ENCODE assay signal across 7 mouse cellular contexts in the genomic region with DNA sequence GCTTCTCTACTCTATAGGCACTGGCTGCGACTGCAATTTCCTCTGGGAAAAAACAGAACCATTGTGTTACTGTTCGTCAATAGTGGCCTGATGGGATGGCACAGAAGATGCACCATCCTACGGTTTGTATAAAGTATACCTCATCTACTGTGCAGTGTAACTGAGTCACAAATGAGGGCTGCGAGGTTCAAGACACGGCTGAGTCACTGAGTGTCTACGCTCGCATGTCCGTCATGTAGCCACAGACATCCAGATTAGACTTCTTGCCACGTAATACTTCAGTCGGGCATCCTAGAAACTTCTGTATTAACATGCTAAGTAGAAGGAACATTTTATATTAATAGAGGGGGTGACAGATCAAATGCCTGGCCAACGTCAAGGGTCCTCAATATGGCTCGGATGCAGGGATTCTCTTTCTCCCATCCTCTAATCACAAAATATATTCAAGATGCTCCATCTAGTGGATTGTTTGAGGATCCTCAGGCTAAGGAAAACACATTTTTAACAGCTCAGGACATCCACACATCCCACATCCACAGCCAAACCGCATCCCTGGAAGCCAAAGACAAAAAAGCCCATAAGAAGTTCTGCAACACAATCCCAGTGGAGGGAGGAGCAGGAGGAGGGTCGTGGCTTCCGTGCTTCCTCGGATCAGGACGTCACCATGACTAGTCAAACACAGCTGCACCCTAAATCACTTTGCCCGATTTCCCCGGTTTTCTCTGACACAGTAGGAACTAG. TPM values are rescaled to one million over a fixed set of nuclear protein-coding genes. Genes with fewer than 3 reads are reported as not detected.
DNase-seq lines count a peak whose midpoint lies in the region; ATAC-seq lines count a peak whose summit lies in the region.

No protein-coding gene starts in this region.

- no peak overlapping the region for H3K27ac ChIP-seq in kidney, embryonic 16.5 days (ENCODE audit: low read length)
- H3K27ac ChIP-seq in neural tube, embryonic 13.5 days (replicated peaks): no peak overlapping the region

- H3K27me3 ChIP-seq in kidney, embryonic 16.5 days (ENCODE audit: insufficient read depth, low read length): 0 out of 2 replicates have a peak, but pooled peaks cover 2% of the 10 kb centered on the region
- no peaks in the 10 kb centered on the region for H3K27me3 ChIP-seq in neural tube, embryonic 13.5 days

- DNase-seq in kidney, adult 8-10 months: no peak
- peak; percentile 41 for DNase-seq in adipocyte (ENCODE audit: low spot score)
- DNase-seq in gastrocnemius, adult 18-20 months (ENCODE audit: low spot score): peak; percentile 31
- no peak for DNase-seq in thymus, postnatal 4 days
- DNase-seq in cerebellum, adult 9-11 months: no peak

- H3K9me3 ChIP-seq in kidney, embryonic 16.5 days (ENCODE audit: low read length): no peaks in the 10 kb centered on the region
- H3K9me3 ChIP-seq in neural tube, embryonic 13.5 days: no peaks in the 10 kb centered on the region

- no peak overlapping the region for H3K4me3 ChIP-seq in kidney, embryonic 16.5 days (ENCODE audit: low read length)
- no peak overlapping the region for H3K4me3 ChIP-seq in neural tube, embryonic 13.5 days

- peaks cover 14% of the 10 kb centered on the region for H3K4me1 ChIP-seq in kidney, embryonic 16.5 days (ENCODE audit: insufficient read depth, low read length)
- 0 out of 2 replicates have a peak, but pooled peaks cover 11% of the 10 kb centered on the region for H3K4me1 ChIP-seq in neural tube, embryonic 13.5 days (replicated peaks)

- H3K9ac ChIP-seq in kidney, embryonic 16.5 days (replicated peaks; ENCODE audit: low read length): no peak overlapping the region
- H3K9ac ChIP-seq in neural tube, embryonic 13.5 days: no peak overlapping the region

- ATAC-seq in kidney, embryonic 16.5 days (ENCODE audit: low FRiP score, low TSS enrichment): peak; percentile 59
- peak; percentile 50 for ATAC-seq in neural tube, embryonic 13.5 days (ENCODE audit: low read depth)

- H3K36me3 ChIP-seq in kidney, embryonic 16.5 days (ENCODE audit: insufficient read depth, low read length): no peaks in the 10 kb centered on the region
- H3K36me3 ChIP-seq in neural tube, embryonic 13.5 days: no peaks in the 10 kb centered on the region

- H3K4me2 ChIP-seq in kidney, embryonic 16.5 days (replicated peaks; ENCODE audit: low read depth, low read length): no peak overlapping the region; the same call in 1 of the 2 replicates
- H3K4me2 ChIP-seq in neural tube, embryonic 13.5 days: no peak overlapping the region

- WGBS in kidney, embryonic 16.5 days: 52% methylated on average over 19 of the region's 19 CpGs
- 58% methylated on average over 19 of the region's 19 CpGs for WGBS in neural tube, embryonic 13.5 days

RNA-seq across cellular contexts. Expression of gene Dock9, which starts 44.8 kb away (rescaled TPM):
- polyA plus RNA-seq in kidney, embryonic 16.5 days (2015; fragmentation: Nextera tagmentation; extraction: Ambion mirVana): 13.0 and 14.0 TPM in 2 replicates
- total RNA-seq in gastrocnemius, adult 18-20 months (2021): 10 to 100 TPM; 13.4 to 14.2 TPM
- 5.2 and 6.4 TPM in 2 replicates for polyA plus RNA-seq in neural tube, embryonic 13.5 days (2015; fragmentation: Nextera tagmentation; extraction: Ambion mirVana)

Comparison
In these comparisons a context has a peak if more than half of its experiments do, and no peak if none do; other contexts are left out.
1. DNase-seq: peak in adipocyte (single experiment) and gastrocnemius, adult 18-20 months (single experiment); none in kidney, adult 8-10 months (0 of 2), thymus, postnatal 4 days (single experiment) and cerebellum, adult 9-11 months (single experiment).